Mouse (Mus musculus): Measurements from ENCODE around the gene Rhoh.

GRCm38 (mm10) chr5:65911676-65912075 is 50.7 kb downstream of the Rhoh start:
- TF ChIP-seq CTCF (conservative IDR thresholded peaks at IDR 0.05; ENCODE audit: insufficient read depth, insufficient read length, low read depth, low read length) (no peak), POLR2A (IDR thresholded peaks at IDR 0.05; ENCODE audit: low read depth, low read length) (no peak)
